Mouse (Mus musculus) hindlimb bud, embryonic 11.5 days (tissue): ENCODE data around the gene Dirc2.

ENCODE experiments used
- DNase-seq: peaks from one replicate; pipeline ENCODE4 v3.0.0-alpha.2; 2012; ENCODE audit warnings: low read depth, low spot score; ENCODE audit errors: extremely low spot score

Dirc2 gene

GRCm38 (mm10) chr16:35691606-35692005 lies 77.5 kb downstream of the Dirc2 start:
- DNase-seq = no peak

- no peak for DNase-seq
Observed at GRCm38 (mm10) chr16:35686491-35686890, 82.7 kb downstream of the Dirc2 start.

- DNase-seq = no peak
Observed at GRCm38 (mm10) chr16:35685027-35685426, 84.1 kb downstream of the Dirc2 start.

GRCm38 (mm10) chr16:35681327-35682108 lies 87.6 kb downstream of the Dirc2 start:
- no peak for DNase-seq

- DNase-seq = no peak
Observed at GRCm38 (mm10) chr16:35678476-35678875, 90.7 kb downstream of the Dirc2 start.

- no peak for DNase-seq
Observed at GRCm38 (mm10) chr16:35677511-35678113, 91.5 kb downstream of the Dirc2 start.

- no peak for DNase-seq
Observed at GRCm38 (mm10) chr16:35664847-35665246, 104.3 kb downstream of the Dirc2 start.

GRCm38 (mm10) chr16:35663831-35664414 lies 105.2 kb downstream of the Dirc2 start:
- DNase-seq = no peak

GRCm38 (mm10) chr16:35660222-35660621 lies 108.9 kb downstream of the Dirc2 start:
- DNase-seq = no peak

- no peak for DNase-seq
Observed at GRCm38 (mm10) chr16:35653951-35654350, 115.2 kb downstream of the Dirc2 start.

GRCm38 (mm10) chr16:35652706-35653105 lies 116.5 kb downstream of the Dirc2 start:
- DNase-seq = no peak

GRCm38 (mm10) chr16:35652206-35652605 lies 117.0 kb downstream of the Dirc2 start:
- no peak for DNase-seq

GRCm38 (mm10) chr16:35648862-35649261 lies 120.3 kb downstream of the Dirc2 start:
- DNase-seq = no peak
